Mouse (Mus musculus): ENCODE data around the gene Exosc8.
"Not testable (repeated sequence)": the region's sequence is repeated elsewhere in the genome, so short reads cannot be mapped to it uniquely, and the experiment has no call there.

DNA sequence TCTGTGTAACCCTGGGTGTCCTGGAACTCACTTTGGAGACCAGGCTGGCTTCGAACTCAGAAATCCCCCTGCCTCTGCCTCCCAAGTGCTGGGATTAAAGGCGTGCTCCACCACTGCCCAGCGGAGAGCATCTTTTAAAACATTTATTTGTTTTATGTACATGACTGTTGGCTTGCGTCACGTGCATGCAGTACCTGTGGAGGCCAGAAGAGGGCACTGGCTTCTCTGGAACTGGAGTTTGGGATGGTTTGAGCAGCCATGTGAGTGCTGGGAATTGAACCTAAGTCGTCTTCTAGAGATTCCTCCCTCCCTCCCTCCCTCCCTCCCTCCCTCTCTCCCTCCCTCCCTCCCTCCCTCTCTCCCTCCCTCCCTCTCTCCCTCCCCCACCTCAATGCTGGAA lies 30.3 kb upstream of the Exosc8 start:
- not testable (repeated sequence) for TF ChIP-seq CTCF (IDR thresholded peaks at IDR 0.05; ENCODE audit: extremely low read depth, insufficient read length, insufficient replicate concordance, low read depth, low read length); POLR2A (IDR thresholded peaks at IDR 0.05; ENCODE audit: low read depth, low read length)
